Mouse (Mus musculus) lung, embryonic 14.5 days (tissue): ENCODE data around the gene Hmgcs2. TPM values are rescaled to one million over a fixed set of nuclear protein-coding genes. Genes with fewer than 3 reads are reported as not detected.

Experiments used
- ATAC-seq: fragments of 200-750 bp; cut with Nextera tagmentation; 2 replicates; pipeline ENCODE4 v1.8.0; 2017; ENCODE audit warnings: mild to moderate bottlenecking, moderate TSS enrichment, moderate library complexity; ENCODE audit not compliant: insufficient read depth
- DNase-seq: peaks from one replicate; pipeline ENCODE4 v3.0.0-alpha.2; 2015
- H3K27ac ChIP-seq: fragments of 300-500 bp; sonication (generic); 2 replicates; pipeline ENCODE4 v1.5.1; 2014; ENCODE audit warnings: low read depth, mild to moderate bottlenecking, moderate library complexity
- H3K27me3 ChIP-seq: fragments of 300-500 bp; sonication (generic); 2 replicates; pipeline ENCODE4 v1.6.1; 2014; ENCODE audit warnings: low read length, control low read depth; ENCODE audit not compliant: insufficient read depth
- H3K36me3 ChIP-seq: fragments of 300-500 bp; sonication (generic); 2 replicates; pipeline ENCODE4 v1.6.1; 2014; ENCODE audit warnings: control low read depth; ENCODE audit not compliant: insufficient read depth
- H3K4me1 ChIP-seq: fragments of 300-500 bp; sonication (generic); 2 replicates; pipeline ENCODE4 v1.6.1; 2014; ENCODE audit warnings: antibody characterized with exemption, control low read depth; ENCODE audit not compliant: insufficient read depth
- H3K4me2 ChIP-seq: fragments of 300-500 bp; sonication (generic); 2 replicates; pipeline ENCODE4 v1.6.1; 2014; ENCODE audit warnings: mild to moderate bottlenecking
- H3K4me3 ChIP-seq: fragments of 300-500 bp; sonication (generic); 2 replicates; pipeline ENCODE4 v1.5.1; 2014; ENCODE audit warnings: low read depth, low read length
- H3K9ac ChIP-seq: fragments of 300-500 bp; sonication (generic); 2 replicates; pipeline ENCODE4 v1.6.1; 2014
- H3K9me3 ChIP-seq: fragments of 300-500 bp; sonication (generic); 2 replicates; pipeline ENCODE4 v1.6.1; 2016; ENCODE audit warnings: low read depth, low read length, control low read depth
- CTCF ChIP-seq: IDR thresholded peaks from 2 replicates; pipeline ENCODE4 v1.5.1; 2016; ENCODE audit warnings: antibody characterized with exemption, low read depth
- WGBS: fragments of 180-500 bp; shearing (Covaris S2); extraction: QIAGEN DNeasy Blood & Tissue Kit; methylation state at CpG from one replicate; pipeline ENCODE4 v1.1.7; 2014; 5-methylcytosine and 5-hydroxymethylcytosine counted together
- polyA plus RNA-seq: library from polyadenylated mRNA; unstranded; fragments of >200 nt; fragmentation: Nextera tagmentation; extraction: Ambion mirVana; gene quantifications from 2 replicates; pipeline ENCODE4 v1.2.1, GENCODE M21; 2014

Hmgcs2 gene
- polyA plus RNA-seq, 1 experiment from 2014 or later, result 1.2 TPM

DNA sequence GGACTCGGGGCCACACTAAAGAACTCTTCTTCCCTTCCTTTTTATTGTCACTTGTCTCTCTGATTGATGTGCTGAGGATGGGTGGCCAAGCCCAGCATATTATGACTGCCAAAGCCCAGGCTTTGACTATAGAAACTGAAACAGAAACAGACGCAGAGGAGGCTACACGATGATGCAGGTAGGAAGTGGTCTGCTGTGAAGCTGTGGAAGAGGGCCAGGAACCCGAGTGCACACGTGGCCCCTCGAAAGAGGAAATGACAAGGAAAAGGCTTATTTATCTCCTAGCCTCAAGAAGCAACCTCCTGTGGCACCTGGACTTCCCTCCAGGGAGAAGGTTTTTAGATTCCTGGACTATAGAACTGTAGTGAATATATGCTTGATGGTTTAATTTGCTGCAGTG, 67.9 kb downstream of the Hmgcs2 start:
- 66% methylated on average over 6 of the region's 6 CpGs for WGBS
- no peaks in the 10 kb centered on the region for H3K4me1 ChIP-seq
- TF ChIP-seq CTCF, result no peak
- H3K27ac ChIP-seq, result no peak overlapping the region
- DNase-seq (no peak), ATAC-seq (no peak)
- no peak overlapping the region for H3K4me2 ChIP-seq
- no peaks in the 10 kb centered on the region for H3K9me3 ChIP-seq
- H3K27me3 ChIP-seq, result no peaks in the 10 kb centered on the region
- no peaks in the 10 kb centered on the region for H3K36me3 ChIP-seq
- no peak overlapping the region for H3K4me3 ChIP-seq
- no peak overlapping the region for H3K9ac ChIP-seq

DNA sequence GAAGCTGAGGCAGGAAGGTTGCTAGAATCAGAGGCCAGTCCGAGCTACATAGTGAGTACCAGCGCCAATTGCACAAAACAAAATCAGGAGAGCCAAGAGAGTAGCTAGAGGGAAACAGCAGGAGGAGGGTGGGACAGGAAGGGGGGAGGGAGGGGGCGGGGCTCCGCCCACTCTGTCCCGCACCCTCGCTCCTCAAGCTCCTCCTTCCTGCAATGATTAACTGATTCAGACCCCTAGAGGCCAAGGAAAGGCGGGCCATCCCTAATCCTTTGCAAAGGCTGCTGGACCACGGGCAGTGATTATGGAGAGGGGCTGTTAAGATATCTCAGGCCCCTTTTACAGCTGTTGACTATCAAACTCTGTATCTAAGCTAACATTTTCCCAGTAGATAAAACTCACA, 68.5 kb downstream of the Hmgcs2 start:
- Histone ChIP-seq H3K9ac (no peak overlapping the region), H3K4me2 (no peak overlapping the region), H3K27ac (no peak overlapping the region), H3K4me1 (no peaks in the 10 kb centered on the region), H3K4me3 (no peak overlapping the region), H3K27me3 (no peaks in the 10 kb centered on the region), H3K36me3 (no peaks in the 10 kb centered on the region), H3K9me3 (no peaks in the 10 kb centered on the region)
- 22% methylated on average over 8 of the region's 8 CpGs for WGBS
- no peak for TF ChIP-seq CTCF
- ATAC-seq (peak; percentile 66; the same call in 1 of the 2 replicates), DNase-seq (no peak)

DNA sequence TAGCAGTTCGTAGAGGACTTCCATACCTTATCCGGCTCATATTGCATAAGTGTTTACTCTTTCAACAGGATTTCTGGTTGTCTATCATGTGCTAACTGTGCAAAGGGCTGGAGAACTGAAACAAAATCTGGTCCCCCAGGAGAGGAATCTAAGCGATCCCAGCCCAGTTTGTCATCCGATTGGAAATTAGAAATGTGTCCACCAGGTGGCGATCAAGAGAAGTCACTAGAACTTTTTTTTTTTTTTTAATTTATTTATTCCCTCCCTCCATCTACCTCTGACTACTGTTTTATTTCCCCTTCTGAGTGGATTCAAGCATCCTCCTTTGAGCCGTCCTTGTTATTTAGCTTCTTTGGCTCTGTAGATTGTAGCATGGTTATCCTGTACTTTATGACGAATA, 73.7 kb downstream of the Hmgcs2 start:
- H3K36me3 ChIP-seq, result no peaks in the 10 kb centered on the region
- no peaks in the 10 kb centered on the region for H3K4me1 ChIP-seq
- peak; percentile 67 for TF ChIP-seq CTCF
- no peaks in the 10 kb centered on the region for H3K27me3 ChIP-seq
- 0 out of 2 replicates have a peak, but pooled peaks have one; percentile 18 for ATAC-seq
- no peak overlapping the region for H3K9ac ChIP-seq
- no peak overlapping the region for H3K4me2 ChIP-seq
- 25% methylated on average over 7 of the region's 7 CpGs for WGBS
- no peak overlapping the region for H3K27ac ChIP-seq
- DNase-seq, result peak; percentile 94
- H3K9me3 ChIP-seq, result no peaks in the 10 kb centered on the region
- no peak overlapping the region for H3K4me3 ChIP-seq

DNA sequence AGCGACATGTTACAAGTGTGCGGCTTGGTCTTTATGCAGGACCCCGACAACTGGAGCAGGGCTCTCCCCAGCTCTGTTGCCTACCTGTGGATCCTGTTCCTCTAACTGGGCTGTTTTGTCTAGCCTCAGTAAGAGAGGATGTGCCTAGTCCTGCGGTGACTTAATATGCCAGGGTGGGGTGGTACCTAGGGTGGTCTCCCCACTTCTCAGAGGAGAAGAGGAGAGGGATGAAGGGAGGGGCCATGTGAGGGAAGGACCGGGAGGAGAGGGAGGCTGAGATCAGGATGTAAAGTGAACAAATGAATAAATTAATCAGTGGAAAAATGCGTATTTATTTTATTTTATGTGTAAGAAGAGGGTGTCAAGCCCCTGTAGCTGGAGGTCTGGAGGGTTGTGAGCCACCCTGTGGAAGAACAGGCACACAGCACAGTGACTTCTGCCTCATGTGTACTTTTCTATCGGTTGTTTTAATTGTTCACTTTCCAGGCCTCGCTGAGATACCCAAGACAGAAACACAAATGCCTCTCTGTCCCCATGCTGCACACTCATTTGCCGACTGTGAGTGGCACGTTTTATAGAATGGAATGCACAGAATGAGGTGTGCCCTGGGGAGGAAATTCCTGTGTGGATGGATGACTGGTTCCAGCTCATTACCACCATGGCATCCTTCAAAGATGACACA, 75.2 kb downstream of the Hmgcs2 start:
- 58% methylated on average over 10 of the region's 10 CpGs for WGBS
- DNase-seq (peak; percentile 18), ATAC-seq (peak; percentile 72)
- Histone ChIP-seq H3K9me3 (no peaks in the 10 kb centered on the region), H3K36me3 (no peaks in the 10 kb centered on the region), H3K27me3 (no peaks in the 10 kb centered on the region), H3K9ac (no peak overlapping the region), H3K27ac (no peak overlapping the region), H3K4me2 (no peak overlapping the region), H3K4me3 (no peak overlapping the region), H3K4me1 (no peaks in the 10 kb centered on the region)
- TF ChIP-seq CTCF, result peak; percentile 16; the same call in 1 of the 2 replicates

DNA sequence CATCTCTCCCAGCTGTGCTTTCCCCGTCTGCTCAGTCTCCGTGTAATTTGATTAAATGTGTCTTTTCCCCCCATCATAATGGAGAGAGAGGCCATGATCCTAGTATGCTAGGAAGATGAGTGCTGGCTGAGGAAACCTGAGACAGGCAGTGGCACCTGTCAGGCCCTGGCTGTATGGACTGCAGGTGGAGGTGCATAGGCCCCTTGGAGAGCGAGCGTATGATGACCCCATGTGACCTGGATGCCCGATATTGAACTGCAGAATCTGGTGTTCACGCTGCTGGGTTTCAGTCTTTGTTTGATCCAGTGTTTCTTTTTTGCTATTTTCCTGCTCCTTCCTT, 75.8 kb downstream of the Hmgcs2 start:
- Histone ChIP-seq H3K4me1 (no peaks in the 10 kb centered on the region), H3K4me3 (no peak overlapping the region), H3K27me3 (no peaks in the 10 kb centered on the region), H3K9me3 (no peaks in the 10 kb centered on the region), H3K9ac (no peak overlapping the region), H3K27ac (no peak overlapping the region), H3K4me2 (no peak overlapping the region), H3K36me3 (no peaks in the 10 kb centered on the region)
- no peak for TF ChIP-seq CTCF
- ATAC-seq (peak; percentile 20; the same call in 1 of the 2 replicates), DNase-seq (no peak)
- WGBS, result 57% methylated on average over 6 of the region's 6 CpGs

DNA sequence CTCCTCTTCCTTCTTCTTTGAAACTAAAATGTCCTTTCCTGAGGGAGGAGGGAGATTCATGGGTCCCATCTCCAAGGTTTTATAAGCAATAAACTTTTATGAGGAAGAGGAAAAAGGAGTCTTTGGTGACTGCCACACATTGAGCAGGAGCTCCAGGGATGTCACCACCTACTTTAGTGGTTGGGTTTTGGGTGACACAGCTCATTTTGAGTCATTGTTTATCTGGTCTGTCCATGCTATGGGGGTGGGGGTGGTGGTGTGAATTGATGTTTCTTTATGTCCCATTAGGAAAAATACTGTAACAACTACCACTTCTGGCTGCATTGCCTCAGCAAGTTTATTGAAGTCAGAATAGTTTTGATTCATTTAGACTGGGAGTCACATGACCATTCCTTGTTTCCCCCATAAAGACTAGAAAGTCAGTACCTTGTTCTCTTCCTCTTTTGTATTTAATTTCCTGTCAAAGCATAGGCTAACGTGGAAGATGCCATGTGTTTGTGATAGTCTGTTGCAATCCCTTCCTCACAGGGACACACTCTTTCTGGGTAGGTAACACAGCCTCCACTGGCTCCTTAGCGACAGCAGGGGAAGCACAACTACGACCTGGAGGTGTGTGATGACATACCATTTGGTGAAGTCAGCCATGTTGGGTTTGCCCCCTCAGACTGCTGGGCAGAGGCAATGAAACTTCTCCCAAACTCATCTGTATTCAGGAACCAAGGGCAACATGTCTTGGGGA, 76.6 kb downstream of the Hmgcs2 start:
- no peak overlapping the region for H3K4me2 ChIP-seq
- no peak overlapping the region for H3K4me3 ChIP-seq
- ATAC-seq (no peak), DNase-seq (no peak)
- H3K9me3 ChIP-seq, result no peaks in the 10 kb centered on the region
- H3K4me1 ChIP-seq, result no peaks in the 10 kb centered on the region
- no peak overlapping the region for H3K9ac ChIP-seq
- no peak overlapping the region for H3K27ac ChIP-seq
- TF ChIP-seq CTCF, result no peak
- H3K27me3 ChIP-seq, result no peaks in the 10 kb centered on the region
- WGBS, result 53% methylated on average over 3 of the region's 3 CpGs
- H3K36me3 ChIP-seq, result no peaks in the 10 kb centered on the region

Other genes with a start within 250 kb of the Hmgcs2 start
- gene Adam30, start 119.8 kb upstream of the Hmgcs2 start, polyA plus RNA-seq, result not detected in 2 replicates
- not detected in 2 replicates for gene Reg4, start 58.3 kb upstream of the Hmgcs2 start, polyA plus RNA-seq
- gene Phgdh, start 59.6 kb downstream of the Hmgcs2 start, polyA plus RNA-seq, result 212 and 230 TPM in 2 replicates
- 9.1 and 10.2 TPM in 2 replicates for gene Zfp697, start 102.0 kb downstream of the Hmgcs2 start, polyA plus RNA-seq
- not detected in 2 replicates for gene Gm4450, start 176.7 kb downstream of the Hmgcs2 start, polyA plus RNA-seq
- gene Hsd3b4, start 230.1 kb downstream of the Hmgcs2 start, polyA plus RNA-seq, result not detected in 2 replicates